Mouse (Mus musculus): ENCODE measurements around the gene Bub3. TPM values are rescaled to one million over a fixed set of nuclear protein-coding genes. Genes with fewer than 3 reads are reported as not detected.

Bub3 gene
- polyA plus RNA-seq, 1 experiment = 77.0 TPM

DNA sequence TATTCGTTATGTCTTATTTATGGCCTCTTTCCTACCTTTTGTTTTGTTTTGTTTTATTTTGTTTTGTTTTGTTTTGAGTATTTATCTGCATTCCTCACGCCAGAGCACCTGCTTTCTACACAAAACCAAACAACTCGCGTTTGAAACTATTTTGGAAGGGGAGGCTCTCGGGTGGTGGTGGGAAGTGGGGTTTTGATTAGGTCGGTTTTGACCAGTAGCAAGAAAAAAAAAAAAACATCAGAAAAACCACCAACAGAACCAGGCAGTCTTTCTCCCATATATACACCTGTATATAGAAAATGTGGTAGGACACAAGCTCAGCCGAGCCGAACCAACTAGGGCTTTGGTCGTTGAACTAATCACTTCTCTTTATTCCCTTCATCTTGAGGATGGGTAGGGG, 3.9 kb upstream of the Bub3 start:
- DNase-seq (ENCODE audit: low spot score) = no peak

DNA sequence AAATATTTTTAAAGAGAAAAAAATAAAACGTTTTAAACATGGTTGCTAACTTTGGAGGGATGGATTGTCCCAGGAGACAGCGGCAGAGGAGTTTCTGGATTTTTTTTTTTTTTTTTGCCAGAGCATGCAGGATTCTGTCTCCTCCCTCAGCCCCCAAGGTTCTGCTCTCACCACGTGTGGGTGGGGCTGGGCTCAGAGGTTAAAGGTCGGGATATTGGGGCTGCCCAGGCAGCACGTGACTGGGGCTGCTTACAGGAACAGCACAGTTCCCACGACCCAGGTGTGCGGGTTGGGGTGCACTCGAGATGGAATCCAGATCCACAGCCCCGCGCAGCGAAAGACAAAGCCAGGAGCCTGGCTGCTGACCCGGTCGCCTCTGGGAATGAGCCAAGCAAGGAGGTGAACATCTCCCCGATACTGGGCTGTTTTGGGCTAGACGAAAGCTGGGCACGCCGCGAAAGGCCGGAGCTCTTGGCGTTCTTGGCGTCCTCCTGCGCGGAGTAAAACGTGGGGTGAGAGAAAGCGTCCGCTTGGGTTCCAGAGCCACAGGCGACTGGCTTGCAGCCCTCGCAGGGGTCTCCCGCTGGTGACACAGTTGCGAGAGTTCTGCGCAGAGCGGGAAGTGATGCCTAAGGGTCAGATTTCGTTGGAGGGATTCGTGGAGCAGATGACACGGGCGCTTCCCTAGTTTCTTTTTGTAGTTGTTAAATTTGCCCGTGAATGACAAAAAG, 3.3 kb upstream of the Bub3 start:
- DNase-seq (ENCODE audit: low spot score) = no peak

DNA sequence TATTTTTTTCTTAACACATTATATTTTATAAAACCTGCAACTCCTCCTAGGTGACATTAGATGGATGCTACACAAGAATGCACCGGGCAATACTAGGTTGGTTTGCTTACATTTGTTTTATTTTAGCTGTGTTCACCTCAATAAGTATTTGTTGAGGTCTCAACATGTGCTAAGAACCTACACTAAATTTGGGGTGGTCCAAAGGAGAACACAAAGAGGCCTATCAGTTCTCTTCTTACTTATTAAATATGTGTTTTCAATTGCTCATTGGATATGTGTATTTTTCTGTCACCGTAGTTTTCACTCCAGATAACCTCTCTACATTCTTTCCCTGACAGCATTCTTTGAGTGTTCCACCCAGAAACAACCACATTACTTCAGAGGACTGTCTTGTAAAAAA, 2.3 kb upstream of the Bub3 start:
- no peak for DNase-seq (ENCODE audit: low spot score)

DNA sequence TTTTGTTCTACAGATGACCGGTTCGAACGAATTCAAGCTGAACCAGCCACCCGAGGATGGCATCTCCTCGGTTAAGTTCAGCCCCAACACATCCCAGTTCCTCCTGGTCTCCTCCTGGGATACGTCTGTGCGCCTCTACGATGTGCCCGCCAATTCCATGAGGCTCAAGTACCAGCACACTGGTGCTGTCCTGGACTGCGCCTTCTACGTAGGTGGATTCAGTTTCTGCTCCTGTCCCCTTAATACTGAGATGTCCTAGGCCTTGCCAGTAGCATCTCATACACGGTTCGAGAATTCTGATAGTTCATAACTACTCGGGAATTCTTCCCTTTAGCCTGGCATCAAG, 648 bp downstream of the Bub3 start:
- no peak for DNase-seq (ENCODE audit: low spot score)

DNA sequence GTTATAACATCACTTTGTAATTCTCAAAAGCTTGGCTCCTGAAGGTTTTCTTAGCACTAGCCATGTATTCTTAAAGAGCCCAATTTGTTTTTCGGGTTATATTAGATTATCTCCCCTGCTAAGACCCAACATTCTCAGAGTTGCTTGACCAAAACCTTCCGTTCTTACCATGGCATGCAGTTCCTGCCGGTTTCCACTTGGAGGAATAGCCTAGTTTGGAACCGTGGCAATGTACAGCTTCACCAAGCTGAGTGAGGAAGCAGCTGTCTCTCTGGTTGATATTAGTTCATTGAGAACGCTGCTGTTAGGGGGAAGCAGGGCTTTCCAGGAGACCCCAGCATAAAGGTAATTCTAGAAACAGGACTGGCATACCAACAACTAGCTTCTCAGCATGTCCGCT, 15.2 kb downstream of the Bub3 start:
- DNase-seq (ENCODE audit: low spot score) = no peak

DNA sequence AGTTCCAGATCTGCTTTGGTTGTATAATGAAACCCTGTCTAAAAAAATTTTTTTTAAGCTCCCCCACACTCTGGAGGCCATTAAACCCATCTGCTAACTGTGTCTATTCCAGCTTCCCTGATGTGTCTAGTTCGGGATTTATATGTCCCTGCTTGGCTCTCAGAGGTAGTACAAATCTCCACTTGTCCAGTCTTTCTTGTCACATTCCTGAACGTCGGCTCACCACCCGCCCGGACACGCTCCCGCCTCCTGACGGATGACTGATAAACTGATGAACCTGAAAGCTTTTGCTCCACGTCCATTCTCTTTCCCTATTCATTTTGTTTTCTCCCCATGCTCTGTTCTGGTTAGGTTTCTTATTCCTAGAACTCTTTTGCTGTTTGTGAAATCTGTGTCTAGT, 22.2 kb downstream of the Bub3 start:
- no peak for DNase-seq (ENCODE audit: low spot score)

DNA sequence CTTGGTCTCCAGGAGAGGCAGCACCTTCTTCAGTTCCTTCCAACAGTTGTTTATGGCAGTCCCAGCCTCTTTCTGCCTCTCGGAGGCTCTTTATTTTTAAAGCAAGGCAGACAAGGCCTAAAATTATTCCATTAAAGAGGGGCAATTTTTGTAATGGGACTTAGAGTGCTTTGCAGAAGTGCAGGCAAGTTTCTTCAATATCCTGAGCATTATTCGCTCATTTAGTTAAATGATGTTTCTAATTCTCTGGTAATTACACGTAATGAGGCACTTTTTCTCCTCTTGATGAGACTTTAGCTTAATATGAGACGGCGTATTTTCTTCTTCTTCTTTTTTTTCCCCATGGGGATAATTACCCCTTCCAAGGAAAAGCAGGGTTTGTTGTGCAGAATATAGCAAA, 25.5 kb downstream of the Bub3 start:
- DNase-seq (ENCODE audit: low spot score) = no peak

DNA sequence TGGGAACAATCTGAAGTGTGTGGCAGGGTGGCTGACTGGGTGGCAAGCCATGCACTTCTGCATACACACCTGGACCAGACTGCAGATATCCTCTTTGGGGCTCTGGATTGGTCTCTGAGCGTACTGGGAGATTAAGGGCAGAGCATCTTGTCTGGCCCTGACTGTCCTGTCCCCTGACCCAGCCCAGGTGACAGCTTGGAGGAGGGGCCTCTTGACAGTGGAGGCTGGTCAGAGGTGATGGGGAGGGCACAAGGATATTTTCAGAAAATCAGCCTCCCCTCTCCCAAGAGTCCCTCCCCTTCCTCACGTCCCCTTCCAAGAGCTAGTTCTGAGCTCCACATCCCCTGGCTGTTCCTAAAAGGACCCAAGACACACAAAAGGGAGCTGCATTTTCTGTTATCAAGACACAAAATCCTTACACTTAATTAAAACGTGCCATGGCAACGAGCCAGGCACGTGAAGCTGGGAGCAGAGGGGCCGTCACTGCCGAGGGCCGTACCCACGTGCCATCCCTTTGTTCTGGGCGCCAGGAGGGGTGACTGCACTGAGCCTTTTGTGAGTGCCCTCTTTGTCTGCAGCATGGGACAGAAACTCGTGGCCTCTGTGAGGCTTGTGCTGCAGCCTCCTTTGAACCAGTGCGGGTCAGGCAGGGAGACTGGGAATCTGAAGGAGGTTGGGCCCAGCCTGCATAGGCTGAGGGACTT, 37.9 kb downstream of the Bub3 start:
- DNase-seq (ENCODE audit: low spot score) = no peak

DNA sequence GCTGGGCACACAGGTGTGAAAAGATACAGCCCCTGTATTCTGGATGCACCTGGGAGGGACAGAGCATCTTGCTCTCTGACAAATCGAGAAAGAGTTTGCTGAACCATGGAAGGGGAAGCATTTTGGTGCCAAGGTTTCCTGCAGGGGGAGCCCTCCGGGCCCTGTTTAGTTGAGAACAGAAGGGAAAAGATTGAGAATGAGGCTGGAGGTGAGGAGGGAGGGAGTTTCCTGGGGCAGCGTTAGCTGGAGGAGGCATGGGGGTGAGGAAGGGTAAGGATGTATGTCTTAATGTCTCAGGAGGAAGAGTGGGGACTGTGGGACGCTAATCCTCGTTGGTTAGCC, 38.4 kb downstream of the Bub3 start:
- DNase-seq (ENCODE audit: low spot score) = no peak

DNA sequence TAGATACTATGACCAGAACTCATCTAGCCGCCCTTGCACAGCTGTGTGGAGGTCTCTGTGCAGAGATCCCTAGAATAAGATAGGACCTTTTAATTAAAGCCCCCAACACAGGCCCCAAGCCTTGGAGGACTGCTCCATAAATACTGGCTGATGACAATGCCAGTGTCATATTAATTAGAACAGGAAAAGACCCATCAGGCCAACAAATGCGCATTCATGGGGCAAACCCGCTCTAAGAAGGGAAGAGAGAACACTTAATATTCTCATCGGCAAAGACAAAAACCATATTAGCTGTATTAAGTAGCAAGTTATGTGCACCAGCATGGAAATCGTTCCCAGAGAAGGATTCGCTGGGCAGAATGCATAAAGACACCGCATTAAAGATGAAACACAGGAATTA, 42.1 kb downstream of the Bub3 start:
- DNase-seq (ENCODE audit: low spot score) = no peak

DNA sequence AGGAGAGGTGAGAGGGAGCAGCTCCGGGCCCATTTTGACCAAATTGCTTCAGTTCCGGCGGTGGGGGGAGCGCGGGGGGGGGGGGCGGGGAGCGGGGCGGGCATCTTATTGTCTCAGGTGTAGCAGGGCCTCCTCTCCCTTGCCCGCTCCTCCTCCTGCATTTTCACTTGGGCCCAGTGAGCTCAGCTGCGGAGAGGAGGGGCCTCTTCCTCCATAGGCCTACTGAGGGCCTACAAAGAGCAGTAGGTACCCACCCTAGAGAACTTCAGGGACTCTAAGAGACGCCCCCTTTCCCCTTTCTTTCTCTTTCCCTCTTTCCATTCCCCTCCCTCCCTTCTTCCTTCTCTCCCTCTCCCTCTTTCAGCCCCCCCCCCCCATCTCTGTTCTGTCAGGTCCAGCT, 43.2 kb downstream of the Bub3 start:
- DNase-seq (ENCODE audit: low spot score) = no peak

DNA sequence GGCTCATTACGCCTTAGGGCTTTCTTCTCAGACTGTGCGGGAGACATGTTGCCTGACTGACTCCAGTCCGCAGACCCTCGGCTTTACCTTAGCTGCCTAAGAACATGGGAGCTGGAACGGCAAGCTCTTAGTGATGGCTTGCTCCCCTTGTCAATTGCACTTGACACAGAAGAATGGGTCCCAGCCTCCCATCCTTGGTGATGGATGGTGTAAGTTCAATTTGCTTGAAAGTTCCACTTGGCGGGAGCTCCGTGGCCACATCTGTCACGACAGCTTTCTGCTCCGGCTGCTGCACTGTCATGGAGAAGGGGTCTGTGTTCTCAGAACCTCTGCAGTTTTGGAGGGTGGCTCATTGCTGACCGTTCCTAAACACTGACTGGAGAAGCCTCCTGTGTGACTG, 44.9 kb downstream of the Bub3 start:
- DNase-seq (ENCODE audit: low spot score) = no peak

DNA sequence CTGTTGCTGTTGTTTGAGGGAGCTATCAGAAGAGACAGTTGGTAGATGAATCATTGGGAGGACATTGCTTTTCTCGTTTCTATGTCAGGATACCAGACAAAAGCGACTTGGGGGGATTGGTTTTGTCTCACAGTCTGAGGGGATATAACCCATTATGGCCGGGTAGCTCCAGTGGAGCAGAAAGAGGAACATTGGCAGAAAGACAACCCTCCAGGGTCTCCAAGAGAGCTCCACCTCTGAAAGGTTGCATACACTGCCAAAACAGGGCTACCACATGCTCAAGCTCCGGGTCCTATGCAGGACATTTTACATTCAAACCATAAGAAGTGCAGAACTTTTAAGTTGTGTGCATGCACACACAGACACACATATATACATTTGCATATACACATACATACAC, 45.5 kb downstream of the Bub3 start:
- DNase-seq (ENCODE audit: low spot score) = no peak

DNA sequence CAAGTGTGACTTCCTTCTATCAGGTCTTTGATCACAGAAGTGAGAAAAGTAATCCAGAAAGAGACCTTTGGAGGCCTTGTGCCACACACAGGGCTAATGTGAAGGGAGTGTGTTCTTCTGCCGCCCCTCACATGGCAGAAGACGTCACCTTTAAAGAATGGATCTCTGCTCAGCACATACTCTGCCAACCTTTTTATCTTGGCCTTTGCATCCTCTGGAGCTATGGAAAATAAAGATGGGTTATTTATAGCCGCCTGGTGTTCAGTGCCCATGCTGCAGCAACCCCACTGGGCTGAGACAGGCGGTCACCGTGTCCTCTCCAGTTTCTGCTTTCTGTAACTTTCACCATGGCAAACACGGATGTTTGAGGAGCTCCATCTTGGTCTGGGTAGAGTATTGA, 48.0 kb downstream of the Bub3 start:
- no peak for DNase-seq (ENCODE audit: low spot score)

DNA sequence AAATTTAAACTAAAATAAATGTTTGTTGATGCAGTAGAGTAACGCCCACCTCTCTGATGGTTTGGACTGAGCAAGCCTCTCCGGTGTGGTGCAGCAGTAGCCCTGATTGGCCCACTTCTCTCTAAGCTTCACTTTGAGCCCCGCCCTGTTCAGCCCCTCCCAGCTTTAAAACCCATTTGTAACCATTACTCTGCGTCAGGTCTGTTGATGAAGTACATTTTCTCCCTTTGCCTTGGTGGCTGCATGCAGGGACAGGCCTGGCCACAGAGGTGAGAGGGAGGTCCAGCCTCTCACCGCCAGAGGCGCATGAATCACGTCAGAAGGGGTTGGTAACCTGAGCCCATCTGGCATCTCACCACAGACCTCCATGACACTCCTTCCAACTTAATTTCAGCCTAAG, 49.7 kb downstream of the Bub3 start:
- DNase-seq (ENCODE audit: low spot score) = no peak

Other genes starting within 250 kb of the Bub3 start
- 0.03 TPM in 1 of 2 replicates, not detected in the other for gene Cuzd1, start 237.9 kb upstream of the Bub3 start, polyA plus RNA-seq (2012; rRNA removed)
- not detected in 2 replicates for gene Fam24b, start 230.7 kb upstream of the Bub3 start, polyA plus RNA-seq (2012; rRNA removed)
- not detected in 2 replicates for gene Fam24a, start 226.4 kb upstream of the Bub3 start, polyA plus RNA-seq (2012; rRNA removed)
- gene 2310057M21Rik, start 197.5 kb upstream of the Bub3 start, polyA plus RNA-seq (2012; rRNA removed) = 7.9 and 8.3 TPM in 2 replicates
- gene Pstk, start 189.1 kb upstream of the Bub3 start, polyA plus RNA-seq (2012; rRNA removed) = 47.4 and 49.2 TPM in 2 replicates
- gene Ikzf5, start 149.7 kb upstream of the Bub3 start, polyA plus RNA-seq (2012; rRNA removed) = 14.4 and 15.2 TPM in 2 replicates
- gene Acadsb, start 149.6 kb upstream of the Bub3 start, polyA plus RNA-seq (2012; rRNA removed) = 43.6 and 55.7 TPM in 2 replicates
- not detected in 2 replicates for gene Hmx3, start 17.4 kb upstream of the Bub3 start, polyA plus RNA-seq (2012; rRNA removed)
- not detected in 2 replicates for gene Hmx2, start 11.4 kb upstream of the Bub3 start, polyA plus RNA-seq (2012; rRNA removed)